Mouse (Mus musculus): Measurements from ENCODE around the gene Ccdc177. TPM values are rescaled to one million over a fixed set of nuclear protein-coding genes. Genes with fewer than 3 reads are reported as not detected.
"Not testable (repeated sequence)": the region's sequence is repeated elsewhere in the genome, so short reads cannot be mapped to it uniquely, and the experiment has no call there.

Gene Ccdc177
- polyA plus RNA-seq, 1 experiment from 2014 or later, result not detected

- DNase-seq (no peak), ATAC-seq (no peak)
- no peaks in the 10 kb centered on the region for H3K9me3 ChIP-seq (ENCODE audit: low read length)
- H3K4me2 ChIP-seq (ENCODE audit: low read depth, low read length), result peak overlapping the region; percentile 75
- peaks cover 55% of the 10 kb centered on the region for H3K4me1 ChIP-seq (ENCODE audit: insufficient read depth)
- 0 out of 2 replicates have a peak, but pooled peaks cover 8% of the 10 kb centered on the region for H3K36me3 ChIP-seq (replicated peaks; ENCODE audit: insufficient read depth, low read length)
- H3K4me3 ChIP-seq (ENCODE audit: low read depth, low read length), result peak overlapping the region; percentile 90
- WGBS (ENCODE audit: insufficient replicate concordance), result 11% methylated on average over 6 of the region's 6 CpGs
- H3K9ac ChIP-seq (replicated peaks), result peak overlapping the region; percentile 92
- no peaks in the 10 kb centered on the region for H3K27me3 ChIP-seq (ENCODE audit: insufficient read depth, low read length)
- TF ChIP-seq CTCF (IDR thresholded peaks at IDR 0.05; ENCODE audit: low read depth) (peak; percentile 59), EP300 (IDR thresholded peaks at IDR 0.05; ENCODE audit: low read depth) (peak; percentile 90)
- peak overlapping the region; percentile 96 for H3K27ac ChIP-seq (ENCODE audit: low read depth)
Observed at GRCm38 (mm10) chr12:80791571-80792444, 31.3 kb upstream of the Ccdc177 start.

- Histone ChIP-seq H3K4me1 (ENCODE audit: insufficient read depth) (peaks cover 60% of the 10 kb centered on the region), H3K27ac (ENCODE audit: low read depth) (peak overlapping the region; percentile 96)
- 3% methylated on average over 64 of the region's 80 CpGs for WGBS (ENCODE audit: insufficient replicate concordance)
Observed at GRCm38 (mm10) chr12:80790700-80791570, 30.4 kb upstream of the Ccdc177 start.

GRCm38 (mm10) chr12:80789849-80790694 is 29.6 kb upstream of the Ccdc177 start, which contains the start of gene Susd6:
Susd6 (plus strand) TSS chr12:80790510.
- Histone ChIP-seq H3K9me3 (ENCODE audit: low read length) (no peaks in the 10 kb centered on the region), H3K4me2 (ENCODE audit: low read depth, low read length) (peak within 1 kb of the TSS; percentile 75), H3K27me3 (ENCODE audit: insufficient read depth, low read length) (no peaks in the 10 kb centered on the region), H3K4me1 (ENCODE audit: insufficient read depth) (peaks cover 58% of the 10 kb centered on the region), H3K9ac (replicated peaks) (peak within 1 kb of the TSS; percentile 92), H3K36me3 (replicated peaks; ENCODE audit: insufficient read depth, low read length) (0 out of 2 replicates have a peak, but pooled peaks cover 5% of the 10 kb centered on the region), H3K4me3 (ENCODE audit: low read depth, low read length) (peak within 1 kb of the TSS; percentile 90), H3K27ac (ENCODE audit: low read depth) (peak within 1 kb of the TSS; percentile 96)
- WGBS (ENCODE audit: insufficient replicate concordance), result 5% methylated on average over 51 of the region's 56 CpGs
- DNase-seq (peak; percentile 99), ATAC-seq (peak; percentile 97)
- TF ChIP-seq CTCF (IDR thresholded peaks at IDR 0.05; ENCODE audit: low read depth) (peak; percentile 62), EP300 (IDR thresholded peaks at IDR 0.05; ENCODE audit: low read depth) (peak; percentile 47; the same call in 1 of the 2 replicates)

More at GRCm38 (mm10) chr12:80790700-80791570, 30.4 kb upstream of the Ccdc177 start:
- no peaks in the 10 kb centered on the region for H3K9me3 ChIP-seq (ENCODE audit: low read length)
- DNase-seq (no peak), ATAC-seq (peak; percentile 62)
- H3K36me3 ChIP-seq (replicated peaks; ENCODE audit: insufficient read depth, low read length), result 0 out of 2 replicates have a peak, but pooled peaks cover 8% of the 10 kb centered on the region
- TF ChIP-seq EP300 (IDR thresholded peaks at IDR 0.05; ENCODE audit: low read depth) (no peak), CTCF (IDR thresholded peaks at IDR 0.05; ENCODE audit: low read depth) (no peak)
- peak overlapping the region; percentile 92 for H3K9ac ChIP-seq (replicated peaks)
- peak overlapping the region; percentile 75 for H3K4me2 ChIP-seq (ENCODE audit: low read depth, low read length)
- peak overlapping the region; percentile 90 for H3K4me3 ChIP-seq (ENCODE audit: low read depth, low read length)
- no peaks in the 10 kb centered on the region for H3K27me3 ChIP-seq (ENCODE audit: insufficient read depth, low read length)

GRCm38 (mm10) chr12:80789276-80789675 is 28.8 kb upstream of the Ccdc177 start:
- H3K9ac ChIP-seq (replicated peaks), result 0 out of 2 replicates have a peak overlapping the region, but pooled peaks have one; percentile 54
- not testable (repeated sequence) for H3K4me3 ChIP-seq (ENCODE audit: low read depth, low read length); H3K27me3 ChIP-seq (ENCODE audit: insufficient read depth, low read length); H3K9me3 ChIP-seq (ENCODE audit: low read length); DNase-seq; H3K36me3 ChIP-seq (replicated peaks; ENCODE audit: insufficient read depth, low read length); ATAC-seq
- peak overlapping the region; percentile 68; the same call in 1 of the 2 replicates for H3K27ac ChIP-seq (ENCODE audit: low read depth)
- peak overlapping the region; percentile 67; the same call in 1 of the 2 replicates for H3K4me2 ChIP-seq (ENCODE audit: low read depth, low read length)
- peaks cover 56% of the 10 kb centered on the region for H3K4me1 ChIP-seq (ENCODE audit: insufficient read depth)
- WGBS (ENCODE audit: insufficient replicate concordance), result 65% methylated on average over 4 of the region's 4 CpGs

- H3K4me2 ChIP-seq (ENCODE audit: low read depth, low read length), result 0 out of 2 replicates have a peak overlapping the region, but pooled peaks have one; percentile 3
- peak overlapping the region; percentile 70 for H3K27ac ChIP-seq (ENCODE audit: low read depth)
- H3K9ac ChIP-seq (replicated peaks), result 0 out of 2 replicates have a peak overlapping the region, but pooled peaks have one; percentile 9
Observed at GRCm38 (mm10) chr12:80788188-80788587, 27.7 kb upstream of the Ccdc177 start.

More at GRCm38 (mm10) chr12:80788188-80788587, 27.7 kb upstream of the Ccdc177 start:
- Histone ChIP-seq H3K4me1 (ENCODE audit: insufficient read depth) (peaks cover 51% of the 10 kb centered on the region), H3K4me3 (ENCODE audit: low read depth, low read length) (no peak overlapping the region), H3K9me3 (ENCODE audit: low read length) (no peaks in the 10 kb centered on the region), H3K36me3 (replicated peaks; ENCODE audit: insufficient read depth, low read length) (0 out of 2 replicates have a peak, but pooled peaks cover 2% of the 10 kb centered on the region), H3K27me3 (ENCODE audit: insufficient read depth, low read length) (no peaks in the 10 kb centered on the region)
- ATAC-seq, result no peak
- no peak for DNase-seq
- TF ChIP-seq CTCF (IDR thresholded peaks at IDR 0.05; ENCODE audit: low read depth) (no peak), EP300 (IDR thresholded peaks at IDR 0.05; ENCODE audit: low read depth) (no peak)
- 82% methylated on average over 3 of the region's 3 CpGs for WGBS (ENCODE audit: insufficient replicate concordance)
